In the genomic region with DNA sequence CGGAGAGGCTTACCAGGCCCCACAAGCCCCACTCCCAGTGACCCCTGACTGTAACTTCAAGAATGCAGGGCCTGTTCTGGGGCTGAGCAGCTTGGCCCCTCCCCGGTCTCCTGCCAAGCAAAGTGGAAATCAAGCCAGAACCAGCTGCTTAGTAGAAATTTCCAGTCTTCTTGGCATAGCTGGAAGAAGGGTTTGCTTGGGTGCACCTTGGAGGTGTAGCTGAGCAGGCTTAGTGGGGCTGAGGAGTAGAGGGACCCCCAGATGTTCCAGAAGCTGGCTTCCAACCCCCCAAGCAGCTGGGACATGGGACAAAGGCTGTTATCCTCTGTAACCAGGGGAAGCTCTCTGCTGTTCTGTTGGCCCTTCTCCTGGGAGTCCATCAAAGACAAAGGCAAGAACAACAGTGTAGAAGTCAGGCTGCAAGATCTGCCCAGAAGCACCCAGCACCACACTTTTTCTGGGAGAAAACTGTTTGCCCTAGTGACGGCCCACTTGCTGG, we compare ENCODE assay signal across 8 mouse cellular contexts.
DNase-seq lines count a peak whose midpoint lies in the region; ATAC-seq and TF ChIP-seq lines count a peak whose summit lies in the region.

No protein-coding gene starts in this region.

- H3K27ac ChIP-seq in left cerebral cortex, adult 2 months: peak overlapping the region; percentile 100
- peak overlapping the region; percentile 100 for H3K27ac ChIP-seq in embryonic facial prominence, embryonic 15.5 days (replicated peaks)
- H3K27ac ChIP-seq in intestine, embryonic 14.5 days (ENCODE audit: low read depth): peak overlapping the region; percentile 100
- H3K27ac ChIP-seq in midbrain, embryonic 10.5 days (replicated peaks): peak overlapping the region; percentile 98

- H3K27me3 ChIP-seq in embryonic facial prominence, embryonic 15.5 days: no peaks in the 10 kb centered on the region
- no peaks in the 10 kb centered on the region for H3K27me3 ChIP-seq in intestine, embryonic 14.5 days (replicated peaks; ENCODE audit: control insufficient read depth, insufficient read depth, low read length)
- peaks cover 6% of the 10 kb centered on the region; the same call in 1 of the 2 replicates for H3K27me3 ChIP-seq in midbrain, embryonic 10.5 days (ENCODE audit: low read depth, poor library complexity, severe bottlenecking)

- intact Hi-C loops in left cerebral cortex, adult 2 months (cut with DNase I): loop anchor here (2.0 kb wide), 1 partner anchor 51 kb away; no protein-coding TSS in a partner anchor

- no peaks in the 10 kb centered on the region for H3K9me3 ChIP-seq in embryonic facial prominence, embryonic 15.5 days (replicated peaks)
- H3K9me3 ChIP-seq in intestine, embryonic 14.5 days (ENCODE audit: control insufficient read depth, low read length): no peaks in the 10 kb centered on the region
- H3K9me3 ChIP-seq in midbrain, embryonic 10.5 days (replicated peaks): peaks cover 4% of the 10 kb centered on the region

- TF ChIP-seq CTCF in left cerebral cortex, adult 2 months (IDR thresholded peaks at IDR 0.05): no peak

- H3K4me1 ChIP-seq in embryonic facial prominence, embryonic 15.5 days: peaks cover 77% of the 10 kb centered on the region
- peaks cover 45% of the 10 kb centered on the region for H3K4me1 ChIP-seq in intestine, embryonic 14.5 days (replicated peaks; ENCODE audit: control insufficient read depth, insufficient read depth, low read length)
- H3K4me1 ChIP-seq in midbrain, embryonic 10.5 days: peaks cover 86% of the 10 kb centered on the region

- 39% methylated on average over 3 of the region's 3 CpGs for WGBS in embryonic facial prominence, embryonic 15.5 days
- 54% methylated on average over 3 of the region's 3 CpGs for WGBS in intestine, embryonic 14.5 days
- WGBS in midbrain, embryonic 10.5 days: 56% methylated on average over 3 of the region's 3 CpGs

- H3K9ac ChIP-seq in embryonic facial prominence, embryonic 15.5 days: no peak overlapping the region
- no peak overlapping the region for H3K9ac ChIP-seq in intestine, embryonic 14.5 days (ENCODE audit: low read length)

- H3K4me3 ChIP-seq in left cerebral cortex, adult 2 months: no peak overlapping the region
- H3K4me3 ChIP-seq in embryonic facial prominence, embryonic 15.5 days (replicated peaks): no peak overlapping the region
- no peak overlapping the region for H3K4me3 ChIP-seq in intestine, embryonic 14.5 days (ENCODE audit: low read depth, low read length)
- no peak overlapping the region for H3K4me3 ChIP-seq in midbrain, embryonic 10.5 days

- DNase-seq in left cerebral cortex, adult 2 months (ENCODE audit: extremely low spot score in 1 of 2, low spot score in 2 of 2): no peak
- DNase-seq in left cerebral cortex, adult 18-20 months (ENCODE audit: low spot score in 2 of 2): no peak
- peak; percentile 59 for DNase-seq in intestine, embryonic 14.5 days (ENCODE audit: low spot score)
- no peak for DNase-seq in midbrain, embryonic 10.5 days (ENCODE audit: low spot score)
- no peak for DNase-seq in urinary bladder, postnatal 36 days (ENCODE audit: low spot score in 2 of 2)
- no peak for DNase-seq in right cerebral cortex, adult 2 months (ENCODE audit: low spot score in 2 of 2)

- H3K36me3 ChIP-seq in embryonic facial prominence, embryonic 15.5 days: no peaks in the 10 kb centered on the region
- no peaks in the 10 kb centered on the region for H3K36me3 ChIP-seq in intestine, embryonic 14.5 days (ENCODE audit: control insufficient read depth, insufficient read depth, low read length)
- peaks cover 3% of the 10 kb centered on the region; the same call in 1 of the 2 replicates for H3K36me3 ChIP-seq in midbrain, embryonic 10.5 days

- ATAC-seq in embryonic facial prominence, embryonic 15.5 days (ENCODE audit: insufficient number of reproducible peaks, low FRiP score, low TSS enrichment, low read depth): no peak
- ATAC-seq in intestine, embryonic 14.5 days (replicated peaks; ENCODE audit: low FRiP score, low TSS enrichment, low read depth): no peak
- ATAC-seq in megakaryocyte progenitor cell, adult 5-6 weeks (replicated peaks; ENCODE audit: poor library complexity): no peak

- H3K4me2 ChIP-seq in embryonic facial prominence, embryonic 15.5 days (replicated peaks): no peak overlapping the region
- H3K4me2 ChIP-seq in intestine, embryonic 14.5 days (ENCODE audit: low read length): no peak overlapping the region
